Mouse (Mus musculus): ENCODE measurements around the gene Rrp1b. TPM values are rescaled to one million over a fixed set of nuclear protein-coding genes. Genes with fewer than 3 reads are reported as not detected.
"Not testable (repeated sequence)": the region's sequence is repeated elsewhere in the genome, so short reads cannot be mapped to it uniquely, and the experiment has no call there.

The Rrp1b gene
- total RNA-seq, 1 experiment from 2014 or later = 48.0 TPM

GRCm38 (mm10) chr17:32025386-32025785 lies 10.5 kb upstream of the Rrp1b start:
- ATAC-seq (replicated peaks; ENCODE audit: insufficient number of reproducible peaks, low FRiP score, low TSS enrichment, poor library complexity, severe bottlenecking) = peak; percentile 81

GRCm38 (mm10) chr17:32027666-32028065 lies 8.2 kb upstream of the Rrp1b start:
- no peak for ATAC-seq (replicated peaks; ENCODE audit: insufficient number of reproducible peaks, low FRiP score, low TSS enrichment, poor library complexity, severe bottlenecking)

DNA sequence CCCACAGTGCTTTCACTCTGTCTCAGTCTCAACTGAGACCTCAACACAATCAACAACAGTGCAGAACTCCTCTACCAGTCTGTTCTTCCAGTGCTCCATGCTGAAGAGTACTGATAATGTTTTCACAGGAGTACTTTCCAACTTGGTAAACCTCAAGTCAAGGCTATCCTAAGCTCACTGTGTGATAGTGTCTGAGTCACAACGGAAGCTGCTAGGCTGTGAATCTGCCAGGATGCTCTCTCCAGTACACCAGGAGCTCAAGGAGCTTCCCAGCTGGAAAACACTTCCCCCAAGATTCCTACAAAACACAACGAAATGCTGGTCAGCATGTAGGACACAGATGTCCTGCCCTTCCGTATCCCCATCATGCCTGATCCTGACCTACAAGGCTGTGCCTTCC lies 7.6 kb upstream of the Rrp1b start:
- no peak for ATAC-seq (replicated peaks; ENCODE audit: insufficient number of reproducible peaks, low FRiP score, low TSS enrichment, poor library complexity, severe bottlenecking)

- no peak for ATAC-seq (replicated peaks; ENCODE audit: insufficient number of reproducible peaks, low FRiP score, low TSS enrichment, poor library complexity, severe bottlenecking)
Measured at GRCm38 (mm10) chr17:32031684-32032083, 4.2 kb upstream of the Rrp1b start.

DNA sequence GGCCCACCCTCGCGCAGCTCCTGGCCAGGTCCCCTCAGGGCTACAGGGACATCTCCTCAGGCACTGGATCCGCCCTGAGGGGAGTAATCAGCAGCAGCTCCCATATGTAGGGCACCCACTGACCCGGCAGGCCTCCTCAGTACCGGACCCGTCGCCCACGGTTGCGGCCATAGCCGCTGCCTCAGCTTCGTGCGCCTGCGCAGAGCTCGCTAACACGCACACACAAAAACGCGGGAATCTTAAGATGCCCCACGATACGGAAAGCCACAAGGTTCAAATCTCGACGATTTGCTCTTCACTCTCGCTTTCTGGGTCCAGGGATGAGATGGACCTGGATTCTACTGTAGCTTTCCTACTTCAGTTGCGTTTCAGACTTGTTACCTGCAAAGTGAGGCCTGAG lies 1.6 kb upstream of the Rrp1b start:
- ATAC-seq (replicated peaks; ENCODE audit: insufficient number of reproducible peaks, low FRiP score, low TSS enrichment, poor library complexity, severe bottlenecking) = no peak

DNA sequence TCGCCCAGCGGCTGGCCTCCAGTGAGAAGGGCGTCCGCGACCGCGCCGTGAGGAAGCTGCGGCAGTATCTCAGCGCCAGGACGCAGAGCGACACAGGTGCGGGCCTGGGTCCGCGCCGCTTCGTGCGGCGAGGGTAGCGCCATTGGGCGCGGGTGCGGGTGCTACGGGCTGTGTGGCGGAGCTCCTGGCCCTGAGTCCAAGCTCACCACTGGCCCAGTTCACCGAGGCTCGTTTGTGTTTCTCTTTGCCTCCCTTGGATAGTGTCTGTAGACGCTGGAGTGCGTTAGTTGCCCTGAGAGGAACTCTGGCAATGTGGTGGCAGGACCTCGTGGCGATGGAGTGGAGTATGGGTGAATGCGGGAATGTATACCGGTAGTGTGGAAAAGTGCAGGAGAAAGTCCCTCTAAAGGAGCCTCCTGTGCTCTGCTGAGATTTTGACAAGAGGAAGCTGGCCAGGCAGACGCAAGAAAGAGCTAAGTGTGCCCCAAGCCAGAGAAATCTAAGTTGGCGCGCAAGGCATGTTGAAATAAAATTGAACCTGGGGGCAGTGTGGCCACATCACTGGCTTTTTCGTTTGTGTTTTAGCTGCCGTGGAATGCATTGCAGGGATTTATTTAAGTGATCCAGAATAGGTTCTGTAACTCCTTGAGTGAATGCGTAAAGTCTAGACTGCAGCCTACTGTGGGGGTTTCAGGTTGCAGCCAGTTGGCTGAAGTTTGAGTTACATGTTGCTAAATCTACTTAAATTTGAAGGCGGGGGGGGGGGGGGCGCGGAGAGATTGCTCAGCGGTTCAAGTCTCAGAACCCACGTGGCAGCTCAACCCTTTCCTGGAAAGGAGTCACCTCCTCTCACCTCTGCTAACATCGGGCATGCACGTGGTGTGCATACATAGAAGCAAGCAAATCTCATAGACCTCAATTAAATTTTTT lies 874 bp downstream of the Rrp1b start:
- no peak for ATAC-seq (replicated peaks; ENCODE audit: insufficient number of reproducible peaks, low FRiP score, low TSS enrichment, poor library complexity, severe bottlenecking)

DNA sequence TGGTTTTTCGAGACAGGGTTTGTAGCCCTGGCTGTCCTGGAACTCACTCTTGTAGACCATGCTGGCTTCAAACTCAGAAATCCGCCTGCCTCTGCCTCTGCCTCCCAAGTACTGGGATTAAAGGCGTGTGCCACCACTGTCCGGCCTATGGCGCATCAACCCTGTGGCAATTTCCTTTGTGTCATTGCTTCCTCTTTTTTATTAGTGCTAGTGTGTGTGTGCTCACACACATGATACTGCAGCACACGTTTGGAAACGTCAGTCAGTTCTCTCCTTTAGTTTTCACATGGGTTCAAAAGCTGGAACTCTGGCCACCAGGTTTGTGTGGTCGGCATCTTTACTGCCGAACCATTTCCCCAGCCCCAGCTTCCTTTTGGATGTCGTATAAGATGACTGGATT lies 4.4 kb downstream of the Rrp1b start:
- peak; percentile 80 for ATAC-seq (replicated peaks; ENCODE audit: insufficient number of reproducible peaks, low FRiP score, low TSS enrichment, poor library complexity, severe bottlenecking)

DNA sequence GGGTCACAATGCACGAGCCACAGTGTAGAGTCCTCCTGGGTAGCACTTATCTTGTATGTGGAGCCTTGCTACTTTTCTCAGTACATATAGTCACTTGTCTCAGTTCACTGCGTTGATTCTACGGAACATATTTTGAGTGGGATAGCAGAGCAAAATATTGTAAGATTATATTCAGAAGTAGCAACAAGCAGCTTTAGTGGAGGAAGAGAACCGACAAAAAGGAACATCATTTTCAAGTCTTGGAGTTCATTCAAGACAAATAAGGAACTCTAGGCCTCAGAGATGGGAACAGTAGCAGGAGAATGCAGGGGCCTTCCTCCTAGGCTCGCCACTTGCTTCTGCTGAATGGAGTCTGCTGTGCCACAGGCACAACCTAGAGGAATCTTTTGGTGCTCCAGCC lies 10.6 kb downstream of the Rrp1b start:
- no peak for ATAC-seq (replicated peaks; ENCODE audit: insufficient number of reproducible peaks, low FRiP score, low TSS enrichment, poor library complexity, severe bottlenecking)

GRCm38 (mm10) chr17:32048351-32048750 lies 12.5 kb downstream of the Rrp1b start:
- no peak for ATAC-seq (replicated peaks; ENCODE audit: insufficient number of reproducible peaks, low FRiP score, low TSS enrichment, poor library complexity, severe bottlenecking)

DNA sequence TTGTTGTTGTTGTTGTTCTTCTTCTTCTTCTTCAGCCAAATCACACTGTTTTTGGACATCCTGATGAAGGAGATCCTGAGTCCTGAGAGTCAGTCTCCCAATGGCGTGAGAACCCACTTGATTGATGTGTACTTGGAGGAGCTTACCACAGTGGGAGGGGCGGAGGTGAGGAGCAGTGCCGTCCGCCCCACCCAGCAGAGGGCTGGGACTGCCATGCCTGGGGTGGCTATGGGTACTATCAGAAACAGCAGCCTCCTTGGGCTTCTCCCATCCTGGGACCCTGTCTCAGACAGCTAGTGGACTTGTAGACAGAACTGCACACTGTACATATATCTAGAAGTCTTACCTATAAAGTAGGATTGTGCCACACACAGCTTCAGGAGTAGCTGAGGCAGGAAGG lies 14.0 kb downstream of the Rrp1b start:
- ATAC-seq (replicated peaks; ENCODE audit: insufficient number of reproducible peaks, low FRiP score, low TSS enrichment, poor library complexity, severe bottlenecking) = no peak

DNA sequence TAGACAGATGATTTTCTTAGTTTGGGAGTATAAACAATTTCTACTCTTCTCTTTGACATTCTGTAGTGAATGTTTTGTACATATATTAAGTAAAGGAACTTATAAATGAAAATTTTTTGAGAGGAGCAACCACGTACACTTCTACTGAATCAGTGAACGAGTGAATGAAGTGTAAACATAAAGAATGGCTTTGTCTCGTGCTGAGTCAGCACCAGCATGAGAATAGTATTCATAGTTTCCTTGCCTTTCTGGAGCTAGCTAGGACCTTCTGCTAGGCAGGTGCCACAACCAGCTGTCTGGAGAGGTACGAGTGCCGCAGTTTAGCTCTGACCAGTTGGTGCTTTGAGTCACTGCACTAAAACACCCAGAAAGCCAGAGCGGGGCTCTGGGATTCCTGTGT lies 14.7 kb downstream of the Rrp1b start:
- no peak for ATAC-seq (replicated peaks; ENCODE audit: insufficient number of reproducible peaks, low FRiP score, low TSS enrichment, poor library complexity, severe bottlenecking)

DNA sequence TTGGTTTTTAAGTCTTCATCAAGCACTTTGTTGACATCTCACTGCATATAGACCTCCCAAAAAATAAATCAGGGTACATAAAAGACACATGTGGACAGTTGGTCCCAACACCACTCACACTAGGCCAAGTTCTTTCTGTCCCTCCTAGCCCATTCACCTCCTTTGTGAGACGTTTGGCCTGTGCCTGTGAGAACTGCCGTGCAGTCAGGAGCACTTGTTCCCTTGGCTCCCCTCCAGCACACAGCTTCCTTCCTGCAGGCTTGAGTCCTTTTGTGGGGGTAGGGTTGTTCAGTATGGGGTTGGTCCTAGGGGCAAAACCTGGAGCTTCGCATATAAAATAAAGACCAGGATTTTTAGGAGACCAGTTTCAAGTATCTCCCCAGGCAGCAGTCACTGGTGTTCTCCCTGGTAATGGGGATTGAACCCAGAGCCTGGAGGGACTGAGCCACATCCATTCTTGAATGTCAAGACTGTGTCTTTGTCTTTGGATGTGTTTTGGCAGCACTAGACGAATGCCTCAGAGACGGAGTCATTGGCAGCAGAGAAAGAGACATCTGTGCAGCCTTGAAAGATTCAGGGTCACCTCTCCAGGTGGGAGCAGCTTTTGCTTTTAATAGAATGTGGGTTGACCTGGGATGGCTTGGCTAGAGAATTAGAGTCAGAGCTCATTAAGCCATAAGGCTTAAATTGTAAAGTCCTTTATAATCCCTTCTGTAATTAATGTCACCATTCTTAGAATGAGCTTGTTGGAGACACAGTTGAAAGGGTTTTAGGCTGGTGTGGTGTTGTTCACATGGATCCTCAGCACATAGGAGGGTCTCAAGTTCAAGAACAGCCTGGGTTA lies 16.6 kb downstream of the Rrp1b start:
- ATAC-seq (replicated peaks; ENCODE audit: insufficient number of reproducible peaks, low FRiP score, low TSS enrichment, poor library complexity, severe bottlenecking) = no peak

DNA sequence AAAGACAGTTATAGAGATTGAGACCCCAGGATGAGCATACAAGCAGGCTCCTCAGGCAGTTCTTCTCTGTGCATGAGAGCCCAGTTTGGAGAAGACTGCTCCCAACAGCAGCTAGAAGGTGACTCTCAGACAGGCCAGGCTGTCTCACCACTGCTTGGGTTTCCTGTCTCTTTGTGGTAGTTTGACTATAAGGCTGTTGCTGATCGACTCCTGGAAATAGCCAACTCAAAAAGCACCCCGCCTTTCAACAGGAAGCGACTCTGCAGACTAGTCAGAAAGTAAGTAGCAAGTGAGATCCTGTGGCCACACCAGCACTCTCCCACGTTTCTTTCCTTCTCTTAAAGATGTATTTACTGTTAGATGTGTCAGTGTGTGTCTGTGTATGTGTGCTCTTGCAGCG lies 17.8 kb downstream of the Rrp1b start:
- ATAC-seq (replicated peaks; ENCODE audit: insufficient number of reproducible peaks, low FRiP score, low TSS enrichment, poor library complexity, severe bottlenecking) = no peak

GRCm38 (mm10) chr17:32057843-32058242 lies 21.9 kb downstream of the Rrp1b start:
- no peak for ATAC-seq (replicated peaks; ENCODE audit: insufficient number of reproducible peaks, low FRiP score, low TSS enrichment, poor library complexity, severe bottlenecking)

DNA sequence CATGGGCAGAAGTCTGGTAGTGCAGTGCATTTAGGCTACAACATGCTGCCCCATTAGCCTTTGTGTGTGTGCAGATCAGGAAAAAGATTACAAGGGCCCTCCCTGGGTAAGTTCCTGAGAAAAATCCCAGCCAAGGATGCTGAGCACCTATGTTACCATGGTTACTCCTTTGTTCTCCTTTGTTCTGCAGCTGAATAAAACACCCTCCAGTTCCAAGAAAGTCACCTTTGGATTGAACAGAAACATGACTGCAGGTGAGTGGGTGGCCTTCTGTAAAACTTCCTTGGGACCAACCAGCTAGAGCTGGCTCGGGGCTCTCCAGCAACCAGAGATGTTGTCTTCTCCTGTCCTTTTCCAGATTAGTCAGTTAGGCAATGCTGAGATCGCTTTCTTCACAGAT lies 23.2 kb downstream of the Rrp1b start:
- ATAC-seq (replicated peaks; ENCODE audit: insufficient number of reproducible peaks, low FRiP score, low TSS enrichment, poor library complexity, severe bottlenecking) = no peak

DNA sequence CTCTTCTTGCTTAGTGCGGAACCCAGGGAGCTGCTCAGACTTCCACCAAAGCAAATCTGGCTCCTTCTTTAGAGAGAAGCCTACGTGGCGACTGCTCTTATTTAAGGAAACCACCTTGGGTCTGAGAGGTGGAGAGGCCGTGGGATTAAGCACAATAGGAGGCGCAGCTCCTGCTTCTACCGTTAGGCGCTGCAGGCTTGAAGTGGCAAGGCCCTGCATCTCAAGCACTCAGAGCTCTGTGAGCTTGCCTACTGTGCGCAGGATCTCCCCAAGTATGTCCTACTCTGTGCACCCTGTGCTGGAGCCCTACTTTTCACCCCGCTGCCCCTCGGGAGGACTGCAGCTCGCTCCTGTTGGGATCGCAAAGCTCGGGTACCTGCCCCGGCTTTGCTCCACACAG lies 25.3 kb downstream of the Rrp1b start:
- no peak for ATAC-seq (replicated peaks; ENCODE audit: insufficient number of reproducible peaks, low FRiP score, low TSS enrichment, poor library complexity, severe bottlenecking)

DNA sequence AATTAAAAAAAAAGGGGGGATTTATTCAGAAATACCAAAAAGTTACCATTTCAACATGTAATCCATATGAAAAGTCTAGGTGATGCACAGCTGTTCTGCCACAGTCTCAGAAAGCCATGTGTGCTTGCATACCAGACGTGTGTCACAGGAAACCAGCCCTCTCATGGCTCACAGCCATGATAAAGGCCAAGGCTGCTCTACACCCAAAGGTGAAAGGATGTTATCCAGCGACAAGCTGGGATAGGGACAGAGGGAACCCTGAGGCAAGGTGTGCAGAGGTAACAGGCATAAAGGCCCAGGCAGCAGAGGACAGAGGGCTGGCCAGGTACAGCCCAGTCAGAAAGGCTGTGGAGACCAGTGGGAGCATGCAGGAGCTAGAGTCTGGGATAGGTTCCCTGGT lies 27.8 kb downstream of the Rrp1b start:
- no peak for ATAC-seq (replicated peaks; ENCODE audit: insufficient number of reproducible peaks, low FRiP score, low TSS enrichment, poor library complexity, severe bottlenecking)

DNA sequence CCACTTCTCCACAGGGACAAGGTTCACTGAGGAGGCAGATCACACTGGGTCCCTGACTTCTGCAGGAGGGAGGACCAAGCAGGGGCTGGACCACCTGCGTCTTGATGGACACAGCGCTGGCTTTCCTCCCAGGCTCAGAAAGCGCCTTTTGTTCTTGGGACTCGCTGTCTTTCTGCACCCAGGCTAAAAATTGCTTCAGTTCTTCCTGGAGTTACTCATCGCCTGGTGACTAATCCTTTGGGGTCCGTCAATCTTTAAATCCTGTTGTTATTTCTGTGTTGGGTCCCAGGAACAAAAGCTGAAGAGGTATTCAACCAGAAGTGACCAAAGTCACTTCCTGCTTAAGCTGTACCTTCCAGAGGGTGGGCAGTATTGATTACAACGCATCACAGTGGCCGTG lies 28.9 kb downstream of the Rrp1b start:
- not testable (repeated sequence) for ATAC-seq (replicated peaks; ENCODE audit: insufficient number of reproducible peaks, low FRiP score, low TSS enrichment, poor library complexity, severe bottlenecking)

- ATAC-seq (replicated peaks; ENCODE audit: insufficient number of reproducible peaks, low FRiP score, low TSS enrichment, poor library complexity, severe bottlenecking) = no peak
Measured at GRCm38 (mm10) chr17:32067541-32067940, 31.6 kb downstream of the Rrp1b start.

- ATAC-seq (replicated peaks; ENCODE audit: insufficient number of reproducible peaks, low FRiP score, low TSS enrichment, poor library complexity, severe bottlenecking) = no peak
Measured at GRCm38 (mm10) chr17:32068381-32068780, 32.5 kb downstream of the Rrp1b start.
